Mouse (Mus musculus) heart, embryonic 13.5 days (tissue): ENCODE results near the gene Cgn. TPM values are rescaled to one million over a fixed set of nuclear protein-coding genes. Genes with fewer than 3 reads are reported as not detected.

Source experiments
- ATAC-seq: fragments of 200-750 bp; cut with Nextera tagmentation; 2 replicates; pipeline ENCODE4 v1.8.0; 2017; ENCODE audit warnings: moderate TSS enrichment; ENCODE audit not compliant: insufficient number of reproducible peaks, low FRiP score, low TSS enrichment; ENCODE audit errors: extremely low read depth
- H3K27ac ChIP-seq: fragments of 300-500 bp; sonication (generic); replicated peaks from 2 replicates; pipeline ENCODE4 v1.5.1; 2015; ENCODE audit warnings: moderate library complexity, mild to moderate bottlenecking, inconsistent platforms
- H3K27me3 ChIP-seq: fragments of 300-500 bp; sonication (generic); replicated peaks from 2 replicates; pipeline ENCODE4 v1.6.1; 2015; ENCODE audit warnings: mild to moderate bottlenecking, inconsistent platforms
- H3K36me3 ChIP-seq: fragments of 300-500 bp; sonication (generic); 2 replicates; pipeline ENCODE4 v1.6.1; 2015; ENCODE audit warnings: mild to moderate bottlenecking, inconsistent platforms
- H3K4me1 ChIP-seq: fragments of 300-500 bp; sonication (generic); 2 replicates; pipeline ENCODE4 v1.6.1; 2015; ENCODE audit warnings: inconsistent platforms
- H3K4me2 ChIP-seq: fragments of 300-500 bp; sonication (generic); 2 replicates; pipeline ENCODE4 v1.6.1; 2015; ENCODE audit warnings: inconsistent platforms, mild to moderate bottlenecking, moderate library complexity
- H3K4me3 ChIP-seq: fragments of 300-500 bp; sonication (generic); 2 replicates; pipeline ENCODE4 v1.5.1; 2015; ENCODE audit warnings: moderate library complexity, mild to moderate bottlenecking, inconsistent platforms
- H3K9ac ChIP-seq: fragments of 300-500 bp; sonication (generic); 2 replicates; pipeline ENCODE4 v1.6.1; 2015; ENCODE audit warnings: inconsistent platforms, mild to moderate bottlenecking, moderate library complexity
- H3K9me3 ChIP-seq: fragments of 300-500 bp; sonication (generic); 2 replicates; pipeline ENCODE4 v1.6.1; 2016; ENCODE audit warnings: inconsistent platforms
- WGBS: fragments of 180-500 bp; shearing (Covaris S2); methylation state at CpG from one replicate; pipeline ENCODE4 v1.1.7; 2015; ENCODE audit warnings: mixed read lengths; 5-methylcytosine and 5-hydroxymethylcytosine counted together
- polyA plus RNA-seq: library from polyadenylated mRNA; unstranded; fragments of >200 nt; fragmentation: Nextera tagmentation; extraction: Ambion mirVana; gene quantifications from 2 replicates; pipeline ENCODE4 v1.2.1, GENCODE M21; 2015

The Cgn gene
- polyA plus RNA-seq, result 2.2 and 2.3 TPM in 2 replicates

- Histone ChIP-seq H3K9ac (peak within 1 kb of the TSS; percentile 77), H3K36me3 (no peaks in the 10 kb centered on the region), H3K4me3 (peak within 1 kb of the TSS; percentile 65), H3K4me1 (peaks cover 17% of the 10 kb centered on the region), H3K9me3 (no peaks in the 10 kb centered on the region), H3K27ac (peak within 1 kb of the TSS; percentile 8; the same call in 1 of the 2 replicates), H3K4me2 (peak within 1 kb of the TSS; percentile 86), H3K27me3 (peaks cover 31% of the 10 kb centered on the region)
- under 1% methylated on average over 35 of the region's 35 CpGs for WGBS
- ATAC-seq, result peak; percentile 85
These were observed at the start of gene Cgn for GRCm38 (mm10) chr3:94786367-94786835. TSS of gene Cgn (minus strand) at chr3:94786492.

GRCm38 (mm10) chr3:94835396-94835795, 49.1 kb upstream of the Cgn start:
- H3K4me3 ChIP-seq, result no peak overlapping the region
- H3K36me3 ChIP-seq, result no peaks in the 10 kb centered on the region
- no peak overlapping the region for H3K27ac ChIP-seq
- no peak for ATAC-seq
- H3K4me1 ChIP-seq, result peaks cover 25% of the 10 kb centered on the region
- H3K9ac ChIP-seq, result no peak overlapping the region
- H3K4me2 ChIP-seq, result no peak overlapping the region
- no peaks in the 10 kb centered on the region for H3K27me3 ChIP-seq
- no peaks in the 10 kb centered on the region for H3K9me3 ChIP-seq
- WGBS, result 60% methylated on average over 3 of the region's 3 CpGs

GRCm38 (mm10) chr3:94833358-94833757, 47.1 kb upstream of the Cgn start:
- no peaks in the 10 kb centered on the region for H3K27me3 ChIP-seq
- no peak overlapping the region for H3K27ac ChIP-seq
- no peaks in the 10 kb centered on the region for H3K36me3 ChIP-seq
- no peak overlapping the region for H3K9ac ChIP-seq
- H3K4me3 ChIP-seq, result no peak overlapping the region
- no peak overlapping the region for H3K4me2 ChIP-seq
- no peak for ATAC-seq
- H3K9me3 ChIP-seq, result no peaks in the 10 kb centered on the region
- peaks cover 9% of the 10 kb centered on the region for H3K4me1 ChIP-seq

GRCm38 (mm10) chr3:94832701-94833100, 46.4 kb upstream of the Cgn start:
- Histone ChIP-seq H3K9ac (peak overlapping the region; percentile 56), H3K27me3 (no peaks in the 10 kb centered on the region), H3K4me2 (peak overlapping the region; percentile 55), H3K27ac (no peak overlapping the region), H3K36me3 (no peaks in the 10 kb centered on the region), H3K4me1 (peaks cover 9% of the 10 kb centered on the region), H3K4me3 (no peak overlapping the region), H3K9me3 (no peaks in the 10 kb centered on the region)
- ATAC-seq, result no peak
- WGBS, result 64% methylated on average over 5 of the region's 5 CpGs

- Histone ChIP-seq H3K4me2 (peak overlapping the region; percentile 55), H3K9ac (peak overlapping the region; percentile 56)
- 5% methylated on average over 9 of the region's 9 CpGs for WGBS
These were observed 45.8 kb upstream of the Cgn start for GRCm38 (mm10) chr3:94832100-94832499.

GRCm38 (mm10) chr3:94824110-94824509, 37.8 kb upstream of the Cgn start:
- H3K4me3 ChIP-seq, result no peak overlapping the region
- H3K36me3 ChIP-seq, result no peaks in the 10 kb centered on the region
- H3K4me2 ChIP-seq, result no peak overlapping the region
- peaks cover 3% of the 10 kb centered on the region; the same call in 1 of the 2 replicates for H3K9me3 ChIP-seq
- ATAC-seq, result no peak
- peaks cover 20% of the 10 kb centered on the region for H3K4me1 ChIP-seq
- no peak overlapping the region for H3K27ac ChIP-seq
- no peak overlapping the region for H3K9ac ChIP-seq
- 74% methylated on average over 3 of the region's 3 CpGs for WGBS
- no peaks in the 10 kb centered on the region for H3K27me3 ChIP-seq

More at GRCm38 (mm10) chr3:94832100-94832499, 45.8 kb upstream of the Cgn start:
- H3K9me3 ChIP-seq, result no peaks in the 10 kb centered on the region
- no peaks in the 10 kb centered on the region for H3K27me3 ChIP-seq
- peak overlapping the region; percentile 26; the same call in 1 of the 2 replicates for H3K4me3 ChIP-seq
- no peak for ATAC-seq
- H3K4me1 ChIP-seq, result peaks cover 9% of the 10 kb centered on the region
- no peaks in the 10 kb centered on the region for H3K36me3 ChIP-seq
- H3K27ac ChIP-seq, result no peak overlapping the region

- H3K9ac ChIP-seq, result peak overlapping the region; percentile 95; the same call in 1 of the 2 replicates
- no peak for ATAC-seq
- 78% methylated on average over 4 of the region's 4 CpGs for WGBS
- peaks cover 3% of the 10 kb centered on the region; the same call in 1 of the 2 replicates for H3K9me3 ChIP-seq
- peak overlapping the region; percentile 78 for H3K4me3 ChIP-seq
- peaks cover 20% of the 10 kb centered on the region for H3K4me1 ChIP-seq
- no peak overlapping the region; the same call in 1 of the 2 replicates for H3K27ac ChIP-seq
- peak overlapping the region; percentile 77 for H3K4me2 ChIP-seq
- no peaks in the 10 kb centered on the region for H3K27me3 ChIP-seq
- no peaks in the 10 kb centered on the region for H3K36me3 ChIP-seq
These were observed 35.8 kb upstream of the Cgn start for GRCm38 (mm10) chr3:94822082-94822481.

- Histone ChIP-seq H3K9ac (peak overlapping the region; percentile 95), H3K4me3 (peak overlapping the region; percentile 78), H3K36me3 (no peaks in the 10 kb centered on the region), H3K4me2 (peak overlapping the region; percentile 77), H3K27me3 (no peaks in the 10 kb centered on the region), H3K4me1 (peaks cover 20% of the 10 kb centered on the region), H3K27ac (peak overlapping the region; percentile 91), H3K9me3 (peaks cover 3% of the 10 kb centered on the region; the same call in 1 of the 2 replicates)
- no peak for ATAC-seq
- 3% methylated on average over 31 of the region's 31 CpGs for WGBS
These were observed 34.8 kb upstream of the Cgn start for GRCm38 (mm10) chr3:94821008-94821638.

- 0 out of 2 replicates have a peak overlapping the region, but pooled peaks have one; percentile 5 for H3K9ac ChIP-seq
- peak overlapping the region; percentile 36 for H3K4me2 ChIP-seq
These were observed 33.4 kb upstream of the Cgn start for GRCm38 (mm10) chr3:94819452-94820425.

GRCm38 (mm10) chr3:94817731-94818130, 31.4 kb upstream of the Cgn start:
- no peaks in the 10 kb centered on the region for H3K27me3 ChIP-seq
- 73% methylated on average over 2 of the region's 2 CpGs for WGBS
- no peak overlapping the region for H3K4me3 ChIP-seq
- no peak overlapping the region for H3K9ac ChIP-seq
- H3K27ac ChIP-seq, result no peak overlapping the region
- peaks cover 20% of the 10 kb centered on the region for H3K4me1 ChIP-seq
- H3K9me3 ChIP-seq, result no peaks in the 10 kb centered on the region
- H3K36me3 ChIP-seq, result no peaks in the 10 kb centered on the region
- no peak overlapping the region for H3K4me2 ChIP-seq
- ATAC-seq, result no peak

More at GRCm38 (mm10) chr3:94819452-94820425, 33.4 kb upstream of the Cgn start:
- Histone ChIP-seq H3K4me1 (peaks cover 20% of the 10 kb centered on the region), H3K27me3 (no peaks in the 10 kb centered on the region), H3K4me3 (no peak overlapping the region; the same call in 1 of the 2 replicates), H3K36me3 (no peaks in the 10 kb centered on the region), H3K9me3 (peaks cover 3% of the 10 kb centered on the region; the same call in 1 of the 2 replicates), H3K27ac (peak overlapping the region; percentile 64)
- ATAC-seq, result no peak
- WGBS, result 44% methylated on average over 24 of the region's 24 CpGs

GRCm38 (mm10) chr3:94815603-94816002, 29.3 kb upstream of the Cgn start:
- H3K4me1 ChIP-seq, result peaks cover 18% of the 10 kb centered on the region
- no peaks in the 10 kb centered on the region for H3K27me3 ChIP-seq
- H3K9me3 ChIP-seq, result no peaks in the 10 kb centered on the region
- ATAC-seq, result no peak
- H3K36me3 ChIP-seq, result no peaks in the 10 kb centered on the region
- no peak overlapping the region for H3K9ac ChIP-seq
- no peak overlapping the region for H3K4me3 ChIP-seq
- H3K27ac ChIP-seq, result no peak overlapping the region
- no peak overlapping the region for H3K4me2 ChIP-seq
